Comparison of ENCODE assay signal across 8 mouse cellular contexts in the genomic region with DNA sequence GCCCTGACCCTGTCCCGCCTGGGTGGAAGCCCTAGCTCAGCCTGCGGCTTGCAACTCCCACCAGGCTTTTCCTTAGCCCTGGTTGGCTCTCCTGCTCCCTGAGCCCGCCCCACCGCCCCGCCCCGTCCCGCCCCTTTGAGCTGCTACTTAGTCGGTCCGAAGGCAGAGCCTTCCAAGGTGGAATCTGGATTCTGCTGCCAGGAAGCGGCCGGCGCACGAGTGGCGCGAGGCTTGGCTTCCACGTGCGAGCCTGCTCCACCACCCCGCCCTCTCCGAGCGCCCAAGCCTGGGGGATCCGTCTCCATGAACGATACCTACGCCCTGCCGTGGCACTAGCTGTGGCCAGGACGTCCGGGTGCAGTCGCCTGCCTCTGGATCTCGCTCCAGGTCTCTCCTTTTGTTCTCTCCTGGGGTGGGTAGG. TPM values are rescaled to one million over a fixed set of nuclear protein-coding genes. Genes with fewer than 3 reads are reported as not detected.
DNase-seq lines count a peak whose midpoint lies in the region; ATAC-seq and TF ChIP-seq lines count a peak whose summit lies in the region.

A gene (plus strand): TSS at position 165 of the 421 bp plus-strand sequence.

- peak; percentile 40; the same call in 1 of the 2 replicates for TF ChIP-seq POLR2A in embryonic fibroblast, embryonic 13.5 days (IDR thresholded peaks at IDR 0.05; ENCODE audit: low read depth, low read length)

- 21% methylated on average over 27 of the region's 28 CpGs for WGBS in hindbrain, embryonic 16.5 days
- WGBS in liver, embryonic 12.5 days (ENCODE audit: insufficient replicate concordance), result 15% methylated on average over 28 of the region's 28 CpGs

- H3K36me3 ChIP-seq in hindbrain, embryonic 16.5 days (ENCODE audit: control insufficient read depth, insufficient read depth, low read length), result no peaks in the 10 kb centered on the region
- H3K36me3 ChIP-seq in liver, embryonic 12.5 days, result no peaks in the 10 kb centered on the region

- peak within 1 kb of the TSS; percentile 56 for H3K4me3 ChIP-seq in embryonic fibroblast, embryonic 13.5 days (ENCODE audit: insufficient read depth, low read length)
- peak within 1 kb of the TSS; percentile 29 for H3K4me3 ChIP-seq in hindbrain, embryonic 16.5 days (ENCODE audit: low read length)
- H3K4me3 ChIP-seq in liver, embryonic 12.5 days, result peak within 1 kb of the TSS; percentile 43

- no peak for TF ChIP-seq CTCF in embryonic fibroblast, embryonic 13.5 days (IDR thresholded peaks at IDR 0.05; ENCODE audit: borderline replicate concordance, insufficient read depth, low read length)

- H3K27me3 ChIP-seq in hindbrain, embryonic 16.5 days (replicated peaks; ENCODE audit: control insufficient read depth, insufficient read depth, low read length), result peaks cover 43% of the 10 kb centered on the region
- peaks cover 95% of the 10 kb centered on the region for H3K27me3 ChIP-seq in liver, embryonic 12.5 days (replicated peaks)

- intact Hi-C loops in left cerebral cortex, postnatal 36 days (cut with DNase I), result no loop called here

- DNase-seq in A20 (ENCODE audit: low read depth, low spot score), result peak; percentile 57
- peak; percentile 77 for DNase-seq in NIH3T3 (ENCODE audit: low read depth)
- peak; percentile 63 for DNase-seq in neural tube, embryonic 10.5 days (ENCODE audit: extremely low spot score, low spot score)
- DNase-seq in cerebellum, adult 9-10 months, result no peak
- no peak for DNase-seq in left cerebral cortex, postnatal 36 days (ENCODE audit: low spot score in 2 of 2)

- no peaks in the 10 kb centered on the region for H3K9me3 ChIP-seq in hindbrain, embryonic 16.5 days (ENCODE audit: control insufficient read depth, low read length)
- H3K9me3 ChIP-seq in liver, embryonic 12.5 days (replicated peaks), result no peaks in the 10 kb centered on the region

- H3K4me2 ChIP-seq in hindbrain, embryonic 16.5 days (ENCODE audit: low read length), result peak within 1 kb of the TSS; percentile 53
- H3K4me2 ChIP-seq in liver, embryonic 12.5 days, result peak within 1 kb of the TSS; percentile 66

- ATAC-seq in hindbrain, embryonic 16.5 days, result peak; percentile 76
- ATAC-seq in liver, embryonic 12.5 days, result peak; percentile 80

- no peaks in the 10 kb centered on the region for H3K4me1 ChIP-seq in embryonic fibroblast, embryonic 13.5 days (ENCODE audit: control insufficient read depth, insufficient read depth, low read length)
- H3K4me1 ChIP-seq in hindbrain, embryonic 16.5 days (ENCODE audit: control insufficient read depth, insufficient read depth, low read depth, low read length), result peaks cover 7% of the 10 kb centered on the region
- peaks cover 17% of the 10 kb centered on the region; the same call in 1 of the 2 replicates for H3K4me1 ChIP-seq in liver, embryonic 12.5 days

- no peak within 1 kb of the TSS for H3K27ac ChIP-seq in embryonic fibroblast, embryonic 13.5 days (ENCODE audit: insufficient read depth, low read length)
- no peak within 1 kb of the TSS for H3K27ac ChIP-seq in hindbrain, embryonic 16.5 days (ENCODE audit: low read depth, low read length)
- no peak within 1 kb of the TSS for H3K27ac ChIP-seq in liver, embryonic 12.5 days

- 0 out of 2 replicates have a peak within 1 kb of the TSS, but pooled peaks have one; percentile 11 for H3K9ac ChIP-seq in hindbrain, embryonic 16.5 days (ENCODE audit: low read depth, low read length)
- H3K9ac ChIP-seq in liver, embryonic 12.5 days, result peak within 1 kb of the TSS; percentile 35; the same call in 1 of the 2 replicates

RNA-seq across cellular contexts. Expression of the gene that starts here (rescaled TPM):
- 4.3 and 5.3 TPM in 2 replicates for polyA plus RNA-seq in embryonic fibroblast, embryonic 13.5 days (2011; ENCODE audit: insufficient read length, low read depth, missing spikeins)
- 0.67 and 0.84 TPM in 2 replicates for polyA plus RNA-seq in hindbrain, embryonic 16.5 days (2015; fragmentation: Nextera tagmentation; extraction: Ambion mirVana)
- polyA plus RNA-seq in liver, embryonic 12.5 days (2016; fragmentation: Nextera tagmentation; extraction: Ambion mirVana), result 55.2 and 56.5 TPM in 2 replicates
- total RNA-seq in left cerebral cortex, postnatal 36 days (2021), result 1 to 10 TPM in 1 of 2 experiments, under 1 TPM in 1; 0.75 to 1.0 TPM

Comparison
In these comparisons a context has a peak if more than half of its experiments do, and no peak if none do; other contexts are left out.
1. Peak in ATAC-seq, H3K4me3 ChIP-seq, H3K9ac ChIP-seq and H3K4me2 ChIP-seq in hindbrain, embryonic 16.5 days; RNA of the gene not detected or under 1 TPM.
2. DNase-seq: peak in A20 (single experiment), NIH3T3 (single experiment) and neural tube, embryonic 10.5 days (single experiment); none in cerebellum, adult 9-10 months (single experiment) and left cerebral cortex, postnatal 36 days (0 of 2).
3. Peak in every context shown above with its lines, with median percentiles within 50 percentile points of each other: H3K4me3 ChIP-seq.